Mouse (Mus musculus) midbrain, embryonic 10.5 days (tissue): Measurements from ENCODE around the gene Tbc1d10b. TPM values are rescaled to one million over a fixed set of nuclear protein-coding genes. Genes with fewer than 3 reads are reported as not detected.

Experiments
- DNase-seq: peaks from one replicate; pipeline ENCODE4 v3.0.0-alpha.2; 2017; ENCODE audit warnings: low spot score
- H3K27ac ChIP-seq: fragments of 300-500 bp; sonication (generic); replicated peaks from 2 replicates; pipeline ENCODE4 v1.5.1; 2016; ENCODE audit warnings: mild to moderate bottlenecking
- H3K27me3 ChIP-seq: fragments of 300-500 bp; sonication (generic); 2 replicates; pipeline ENCODE4 v1.6.1; 2016; ENCODE audit warnings: low read depth, mild to moderate bottlenecking; ENCODE audit not compliant: poor library complexity, severe bottlenecking
- H3K36me3 ChIP-seq: fragments of 300-500 bp; sonication (generic); 2 replicates; pipeline ENCODE4 v1.6.1; 2016; ENCODE audit warnings: mild to moderate bottlenecking, moderate library complexity
- H3K4me1 ChIP-seq: fragments of 300-500 bp; sonication (generic); 2 replicates; pipeline ENCODE4 v1.6.1; 2016
- H3K4me3 ChIP-seq: fragments of 300-500 bp; sonication (generic); 2 replicates; pipeline ENCODE4 v1.5.1; 2016; ENCODE audit warnings: mild to moderate bottlenecking, moderate library complexity
- H3K9me3 ChIP-seq: fragments of 300-500 bp; sonication (generic); replicated peaks from 2 replicates; pipeline ENCODE4 v1.6.1; 2016; ENCODE audit warnings: mild to moderate bottlenecking
- WGBS: fragments of 180-500 bp; shearing (Covaris S2); methylation state at CpG from one replicate; pipeline ENCODE4 v1.1.7; 2016; 5-methylcytosine and 5-hydroxymethylcytosine counted together
- polyA plus RNA-seq: library from polyadenylated mRNA; unstranded; fragments of >200 nt; fragmentation: Nextera tagmentation; extraction: Ambion mirVana; gene quantifications from 2 replicates; pipeline ENCODE4 v1.2.1, GENCODE M21; 2016

The Tbc1d10b gene
- polyA plus RNA-seq, 1 experiment from 2014 or later, result 22.7 TPM

GRCm38 (mm10) chr7:127209851-127210250 is 1.6 kb upstream of the Tbc1d10b start:
- H3K36me3 ChIP-seq, result peaks cover 6% of the 10 kb centered on the region
- H3K27ac ChIP-seq, result no peak overlapping the region
- no peaks in the 10 kb centered on the region for H3K9me3 ChIP-seq
- H3K27me3 ChIP-seq, result peaks cover 37% of the 10 kb centered on the region
- DNase-seq, result no peak
- WGBS, result 80% methylated on average over 5 of the region's 5 CpGs
- H3K4me1 ChIP-seq, result peaks cover 54% of the 10 kb centered on the region
- peak overlapping the region; percentile 70 for H3K4me3 ChIP-seq

- WGBS, result under 1% methylated on average over 44 of the region's 44 CpGs
- Histone ChIP-seq H3K9me3 (no peaks in the 10 kb centered on the region), H3K4me1 (peaks cover 44% of the 10 kb centered on the region), H3K27me3 (peaks cover 27% of the 10 kb centered on the region), H3K27ac (peak within 1 kb of the TSS; percentile 93), H3K36me3 (peaks cover 14% of the 10 kb centered on the region), H3K4me3 (peak within 1 kb of the TSS; percentile 70)
- DNase-seq, result peak; percentile 94
Measured at GRCm38 (mm10) chr7:127208553-127209438, 528 bp upstream of the Tbc1d10b start, which contains the start of gene Mylpf. TSS of gene Mylpf (plus strand) at chr7:127208890.

- WGBS, result under 1% methylated on average over 53 of the region's 53 CpGs
- H3K27ac ChIP-seq, result peak overlapping the region; percentile 93
- peak overlapping the region; percentile 70 for H3K4me3 ChIP-seq
- no peaks in the 10 kb centered on the region for H3K9me3 ChIP-seq
- peaks cover 44% of the 10 kb centered on the region for H3K4me1 ChIP-seq
- peaks cover 26% of the 10 kb centered on the region for H3K36me3 ChIP-seq
- peak; percentile 33 for DNase-seq
- peaks cover 15% of the 10 kb centered on the region for H3K27me3 ChIP-seq
Measured at GRCm38 (mm10) chr7:127207374-127208294, 634 bp downstream of the Tbc1d10b start.

GRCm38 (mm10) chr7:127206606-127207005 is 1.7 kb downstream of the Tbc1d10b start:
- H3K27ac ChIP-seq, result no peak overlapping the region
- H3K27me3 ChIP-seq, result 0 out of 2 replicates have a peak, but pooled peaks cover 10% of the 10 kb centered on the region
- WGBS, result 75% methylated on average over 2 of the region's 2 CpGs

GRCm38 (mm10) chr7:127196484-127196883 is 11.8 kb downstream of the Tbc1d10b start:
- no peak for DNase-seq
- Histone ChIP-seq H3K27ac (peak overlapping the region; percentile 94), H3K9me3 (no peaks in the 10 kb centered on the region), H3K27me3 (no peaks in the 10 kb centered on the region), H3K4me3 (peak overlapping the region; percentile 80), H3K4me1 (peaks cover 26% of the 10 kb centered on the region), H3K36me3 (peaks cover 83% of the 10 kb centered on the region)
- 59% methylated on average over 11 of the region's 11 CpGs for WGBS

More at GRCm38 (mm10) chr7:127206606-127207005, 1.7 kb downstream of the Tbc1d10b start:
- H3K9me3 ChIP-seq, result no peaks in the 10 kb centered on the region
- peak overlapping the region; percentile 70 for H3K4me3 ChIP-seq
- H3K36me3 ChIP-seq, result peaks cover 34% of the 10 kb centered on the region
- peaks cover 44% of the 10 kb centered on the region for H3K4me1 ChIP-seq
- no peak for DNase-seq

GRCm38 (mm10) chr7:127195544-127196295 is 12.5 kb downstream of the Tbc1d10b start, which contains the start of gene Cd2bp2:
TSS of gene Cd2bp2 (minus strand) at chr7:127196050.
- under 1% methylated on average over 51 of the region's 51 CpGs for WGBS
- peak within 1 kb of the TSS; percentile 80 for H3K4me3 ChIP-seq
- peak; percentile 97 for DNase-seq
- H3K36me3 ChIP-seq, result peaks cover 82% of the 10 kb centered on the region
- peak within 1 kb of the TSS; percentile 94 for H3K27ac ChIP-seq
- H3K9me3 ChIP-seq, result no peaks in the 10 kb centered on the region
- no peaks in the 10 kb centered on the region for H3K27me3 ChIP-seq
- peaks cover 26% of the 10 kb centered on the region for H3K4me1 ChIP-seq

- Histone ChIP-seq H3K27ac (peak overlapping the region; percentile 94), H3K36me3 (peaks cover 76% of the 10 kb centered on the region), H3K9me3 (no peaks in the 10 kb centered on the region), H3K27me3 (no peaks in the 10 kb centered on the region), H3K4me3 (peak overlapping the region; percentile 80), H3K4me1 (peaks cover 26% of the 10 kb centered on the region)
- no peak for DNase-seq
- 83% methylated on average over 7 of the region's 7 CpGs for WGBS
Measured at GRCm38 (mm10) chr7:127194633-127195029, 13.6 kb downstream of the Tbc1d10b start.

- Histone ChIP-seq H3K27ac (peak overlapping the region; percentile 94; the same call in 1 of the 2 replicates), H3K9me3 (no peaks in the 10 kb centered on the region), H3K4me1 (peaks cover 26% of the 10 kb centered on the region), H3K36me3 (peaks cover 71% of the 10 kb centered on the region), H3K4me3 (peak overlapping the region; percentile 80), H3K27me3 (no peaks in the 10 kb centered on the region)
- no peak for DNase-seq
- 93% methylated on average over 17 of the region's 17 CpGs for WGBS
Measured at GRCm38 (mm10) chr7:127194011-127194632, 14.1 kb downstream of the Tbc1d10b start.

- Histone ChIP-seq H3K4me1 (peaks cover 26% of the 10 kb centered on the region), H3K36me3 (peaks cover 60% of the 10 kb centered on the region), H3K4me3 (no peak overlapping the region), H3K9me3 (no peaks in the 10 kb centered on the region), H3K27ac (no peak overlapping the region), H3K27me3 (no peaks in the 10 kb centered on the region)
- DNase-seq, result no peak
- 91% methylated on average over 5 of the region's 5 CpGs for WGBS
Measured at GRCm38 (mm10) chr7:127192989-127193388, 15.3 kb downstream of the Tbc1d10b start.

GRCm38 (mm10) chr7:127190672-127191071 is 17.6 kb downstream of the Tbc1d10b start:
- no peak overlapping the region for H3K4me3 ChIP-seq
- H3K9me3 ChIP-seq, result no peaks in the 10 kb centered on the region
- no peak overlapping the region for H3K27ac ChIP-seq
- H3K4me1 ChIP-seq, result peaks cover 15% of the 10 kb centered on the region
- peaks cover 47% of the 10 kb centered on the region for H3K36me3 ChIP-seq
- WGBS, result 90% methylated on average over 6 of the region's 6 CpGs
- DNase-seq, result no peak
- no peaks in the 10 kb centered on the region for H3K27me3 ChIP-seq

GRCm38 (mm10) chr7:127188305-127189276 is 19.7 kb downstream of the Tbc1d10b start:
- H3K27ac ChIP-seq, result no peak overlapping the region
- DNase-seq, result no peak
- no peaks in the 10 kb centered on the region for H3K9me3 ChIP-seq
- 88% methylated on average over 17 of the region's 17 CpGs for WGBS
- H3K27me3 ChIP-seq, result no peaks in the 10 kb centered on the region
- H3K36me3 ChIP-seq, result peaks cover 33% of the 10 kb centered on the region
- no peaks in the 10 kb centered on the region; the same call in 1 of the 2 replicates for H3K4me1 ChIP-seq
- no peak overlapping the region for H3K4me3 ChIP-seq
